Mouse (Mus musculus): ENCODE data around the gene Styxl1.

- TF ChIP-seq CTCF (IDR thresholded peaks at IDR 0.05; ENCODE audit: extremely low read depth, insufficient read depth, insufficient read length, insufficient replicate concordance) (no peak), POLR2A (IDR thresholded peaks at IDR 0.05; ENCODE audit: low read depth, low read length) (peak; percentile 33; the same call in 1 of the 2 replicates)
Observed at GRCm38 (mm10) chr5:135743741-135744609, 34.2 kb downstream of the Styxl1 start, which contains the start of gene Tmem120a.
